Mouse (Mus musculus): Measurements from ENCODE around the gene Daam1.

DNA sequence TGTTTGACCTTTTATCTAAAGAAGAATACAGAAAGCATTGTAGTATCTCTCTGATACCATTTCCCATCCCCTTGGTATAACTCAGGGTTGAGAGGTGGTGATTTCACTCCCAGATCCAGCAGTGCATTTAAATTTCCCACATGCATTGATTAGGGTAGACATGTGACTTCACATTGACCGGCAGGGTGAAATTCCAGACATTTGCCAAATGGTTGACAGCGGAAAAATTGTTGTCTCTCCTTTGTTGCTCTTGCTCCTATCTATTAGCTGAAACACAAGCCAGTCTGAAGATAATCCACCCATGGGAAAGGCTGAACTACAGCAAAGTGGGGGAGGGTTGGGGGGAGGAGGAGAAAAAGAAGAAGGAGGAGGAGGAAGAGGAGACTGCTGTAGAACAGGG lies 208.0 kb downstream of the Daam1 start:
- no peak for TF ChIP-seq CTCF (IDR thresholded peaks at IDR 0.05; ENCODE audit: low read depth)
- no peak for TF ChIP-seq EP300 (IDR thresholded peaks at IDR 0.05; ENCODE audit: low read depth)

Data from liver, postnatal 0 days (tissue).